Mouse (Mus musculus) thymus, postnatal 36 days (tissue): ENCODE measurements at regions not wholly inside any gene's neighbourhood (a gene's known extent, or its start where the extent isn't known, plus 50 kb on each side); places are given as distances from the start of the nearest gene placed in this dataset.
A peak's percentile ranks its signal among the peaks of the same experiment; 100 is the strongest.
"Not testable (repeated sequence)": the region's sequence is repeated elsewhere in the genome, so short reads cannot be mapped to it uniquely, and the experiment has no call there.

Experiments
- DNase-seq, 2 experiments: peaks; one replicate each; pipeline ENCODE4 v3.0.0; 2022; ENCODE audit warnings: mixed read lengths in 2 of 2

DNA sequence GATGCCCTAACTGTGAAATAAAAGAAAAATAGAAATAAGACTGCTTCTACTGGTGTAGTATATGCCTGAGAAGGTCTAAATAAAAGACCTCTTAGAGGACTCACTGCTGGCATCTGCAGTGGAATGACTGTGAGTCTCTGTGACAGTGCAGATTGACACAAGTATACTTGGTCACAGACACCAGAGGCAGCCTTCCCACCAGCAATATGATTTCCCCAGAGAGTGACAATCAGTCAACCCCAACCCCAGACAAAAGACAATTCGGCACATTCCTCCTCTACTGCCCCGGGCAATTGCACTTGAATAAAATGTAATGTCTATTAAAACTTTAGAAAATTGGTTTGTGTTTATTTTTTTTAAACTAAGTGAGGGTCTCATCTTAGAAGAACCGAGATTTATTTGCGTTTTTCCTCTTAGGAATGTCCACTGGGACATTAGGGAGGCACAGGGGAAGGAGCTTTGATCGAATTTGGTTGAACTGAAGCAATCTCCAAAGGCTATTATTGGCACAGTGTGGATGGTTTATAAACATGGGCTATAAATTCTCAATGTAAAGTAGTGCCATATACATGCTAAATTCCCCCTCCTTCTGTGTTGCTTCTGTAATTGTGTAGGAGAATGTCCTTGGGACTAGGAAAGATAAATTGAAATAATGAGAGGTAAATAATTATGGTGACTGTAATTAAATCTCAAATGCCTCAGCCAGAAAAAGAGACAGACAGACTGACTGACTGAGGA is 123.0 kb upstream of the Lnx1 start:
- DNase-seq, result no peak

- no peak for DNase-seq
These were observed 121.0 kb upstream of the Lnx1 start for GRCm38 (mm10) chr5:74823719-74824118.

DNA sequence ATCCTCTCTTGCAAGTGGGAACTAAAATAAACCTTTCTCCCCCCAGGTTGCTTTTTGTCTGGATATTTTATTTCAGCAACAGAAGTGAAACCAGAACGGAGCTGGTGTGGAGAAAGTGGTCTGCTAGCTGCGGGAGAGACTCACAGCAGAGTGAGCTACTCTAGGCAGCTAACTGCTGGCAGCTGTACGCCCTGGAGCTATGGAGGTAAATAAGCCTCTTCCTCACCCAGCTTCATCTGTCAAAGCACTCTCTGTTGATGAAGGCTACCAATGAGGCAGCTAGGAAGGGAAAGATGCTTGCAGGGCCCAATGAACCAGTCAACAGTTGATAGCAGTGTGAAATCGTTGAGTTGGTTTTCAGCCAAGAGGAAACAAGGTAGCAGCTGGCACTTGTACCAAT is 119.3 kb upstream of the Lnx1 start:
- no peak for DNase-seq

DNA sequence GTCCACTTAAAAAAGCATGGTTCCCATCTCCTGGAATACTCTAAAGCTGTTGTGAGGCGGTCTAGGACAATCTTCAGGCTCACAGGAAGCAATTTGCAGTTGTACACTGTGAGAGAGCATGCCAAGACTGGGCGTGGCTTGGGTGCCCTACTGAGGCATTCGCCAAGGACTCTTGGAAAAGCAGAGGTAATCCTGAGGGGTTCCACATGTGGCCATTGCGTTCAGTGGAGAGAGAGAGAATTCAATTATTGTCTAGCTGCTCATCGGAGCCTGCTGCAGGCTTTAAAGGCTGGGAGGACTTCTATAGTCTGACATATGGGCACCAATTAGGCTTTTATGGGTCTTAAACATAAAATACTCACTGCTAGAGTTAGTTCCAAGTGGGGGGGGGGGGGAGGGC is 113.8 kb upstream of the Lnx1 start:
- DNase-seq, result no peak

DNA sequence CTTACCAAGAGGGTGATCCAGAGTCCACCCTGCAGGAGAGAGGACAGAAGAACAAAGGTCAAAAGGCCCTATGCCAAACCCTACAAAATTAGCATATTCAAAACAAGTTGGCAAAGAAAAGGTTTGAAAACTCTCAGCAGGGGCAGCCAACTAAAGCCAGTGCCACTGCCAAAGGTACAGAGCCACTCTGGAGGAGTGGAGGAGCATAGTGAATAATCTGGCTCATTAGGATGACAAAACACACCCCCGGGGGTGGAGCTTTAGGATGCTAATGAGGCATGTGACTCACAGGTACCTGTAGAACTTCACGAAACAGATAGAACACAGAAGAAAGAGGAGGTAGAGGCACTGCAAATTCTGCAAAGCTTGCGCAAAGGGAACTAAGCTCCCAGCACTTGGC is 110.7 kb upstream of the Lnx1 start:
- no peak for DNase-seq

DNA sequence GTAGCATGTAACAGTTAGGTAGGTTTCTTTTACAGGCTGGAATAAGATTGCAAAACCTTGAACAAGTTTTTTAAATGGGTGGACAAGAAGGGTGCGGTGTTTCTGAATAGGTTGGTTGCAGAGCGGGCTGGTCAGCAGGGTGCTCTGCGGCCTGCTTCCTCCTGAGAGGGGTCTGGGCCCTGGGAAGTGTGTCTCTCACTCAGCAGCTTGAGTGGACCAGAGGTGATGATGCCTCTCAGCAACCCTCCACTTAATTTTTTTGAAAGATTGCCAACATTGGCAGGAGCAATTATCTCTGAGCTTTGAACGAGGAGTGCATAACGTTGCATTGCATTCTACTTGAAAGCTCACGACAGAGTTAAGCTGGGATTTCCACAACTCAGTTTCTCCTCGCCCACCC is 108.3 kb upstream of the Lnx1 start:
- DNase-seq, result no peak

DNA sequence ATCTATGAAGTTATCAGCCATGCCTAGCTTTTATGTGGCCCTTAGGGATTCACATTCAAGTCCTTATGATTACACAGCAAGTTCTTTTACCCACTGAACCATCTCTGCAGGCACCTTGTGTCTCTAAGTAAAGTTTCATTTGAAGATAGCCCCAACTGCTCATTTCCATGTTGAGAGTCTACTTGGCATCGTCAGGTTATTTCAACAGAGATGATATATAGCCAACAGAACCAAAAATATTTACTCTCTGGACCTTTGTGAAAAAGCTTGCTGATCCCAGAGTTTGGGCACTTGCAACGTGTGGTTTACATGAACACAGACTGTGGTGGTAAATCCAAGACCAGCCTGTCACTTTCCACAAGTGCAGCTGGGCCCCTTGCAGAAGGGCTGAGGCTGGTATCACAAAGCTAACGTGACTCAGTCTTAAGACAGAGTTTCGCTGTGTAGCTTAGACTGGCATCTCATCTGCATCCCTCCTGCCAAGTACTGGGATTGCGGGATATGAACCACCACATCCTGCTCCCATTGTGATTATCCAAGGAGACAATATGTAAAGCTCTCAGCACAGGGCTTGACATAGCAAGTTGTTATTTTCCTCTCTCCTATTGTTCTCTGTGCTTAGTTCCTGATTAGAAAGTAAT is 105.0 kb upstream of the Lnx1 start:
- no peak for DNase-seq

GRCm38 (mm10) chr5:74801946-74802345 is 99.2 kb upstream of the Lnx1 start:
- DNase-seq, result peak in 1 of 2 experiments; percentile 32

GRCm38 (mm10) chr5:74800351-74800750 is 97.6 kb upstream of the Lnx1 start:
- DNase-seq, result no peak

DNA sequence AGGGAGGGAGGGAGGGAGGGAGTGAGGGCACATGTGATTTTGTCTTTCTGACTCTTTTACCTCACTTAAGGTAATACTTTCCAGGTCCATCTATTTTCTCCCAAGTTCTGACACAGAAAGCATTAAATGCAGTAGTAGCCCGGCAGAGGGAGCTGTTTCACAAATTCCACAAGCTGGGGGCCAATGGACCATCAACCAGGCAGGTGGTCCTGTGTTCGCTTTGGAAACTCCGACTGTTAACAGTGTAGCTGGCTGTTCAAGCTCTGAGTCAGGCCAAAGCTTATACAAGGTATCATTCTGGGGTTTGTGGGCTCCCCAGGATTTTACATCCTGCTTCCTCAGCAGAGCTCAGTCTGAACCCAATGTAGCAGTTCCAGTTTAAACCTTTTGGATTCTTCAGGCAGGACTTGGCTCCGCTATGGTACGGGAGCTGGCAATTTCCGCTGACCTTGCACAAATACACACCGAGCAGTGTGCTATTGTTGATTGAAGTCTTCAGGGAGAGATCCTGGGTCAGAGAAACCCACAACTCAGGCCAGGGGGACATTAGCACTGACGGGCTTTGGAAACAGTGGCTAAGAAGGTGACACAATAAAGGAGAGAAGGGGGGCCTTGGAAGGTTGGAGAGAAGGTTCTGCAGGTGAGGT is 93.8 kb upstream of the Lnx1 start:
- peak; percentile 9 to 18 for DNase-seq

DNA sequence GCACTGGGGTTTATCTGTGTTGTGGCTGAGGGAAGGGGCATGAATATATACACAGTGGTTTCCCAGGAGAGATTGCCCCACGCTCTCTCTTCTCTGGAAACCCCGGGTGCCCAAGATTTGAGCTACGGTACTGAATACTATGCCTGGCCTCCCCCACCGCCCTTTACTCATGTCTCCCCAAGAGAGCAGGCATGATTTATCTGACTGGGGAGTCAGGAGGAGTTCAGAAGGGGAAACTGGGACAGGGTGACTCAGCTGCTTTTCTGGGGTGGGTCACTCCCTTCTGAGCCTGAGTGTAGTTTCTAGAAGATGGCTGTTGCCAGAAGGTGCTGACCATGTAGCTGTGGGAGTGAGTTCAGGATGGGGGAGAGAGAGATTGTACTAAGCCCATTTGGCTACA is 92.0 kb upstream of the Lnx1 start:
- DNase-seq, result no peak

- no peak for DNase-seq
These were observed 90.7 kb upstream of the Lnx1 start for GRCm38 (mm10) chr5:74793431-74793830.

GRCm38 (mm10) chr5:74792936-74793335 is 90.2 kb upstream of the Lnx1 start:
- DNase-seq, result no peak

DNA sequence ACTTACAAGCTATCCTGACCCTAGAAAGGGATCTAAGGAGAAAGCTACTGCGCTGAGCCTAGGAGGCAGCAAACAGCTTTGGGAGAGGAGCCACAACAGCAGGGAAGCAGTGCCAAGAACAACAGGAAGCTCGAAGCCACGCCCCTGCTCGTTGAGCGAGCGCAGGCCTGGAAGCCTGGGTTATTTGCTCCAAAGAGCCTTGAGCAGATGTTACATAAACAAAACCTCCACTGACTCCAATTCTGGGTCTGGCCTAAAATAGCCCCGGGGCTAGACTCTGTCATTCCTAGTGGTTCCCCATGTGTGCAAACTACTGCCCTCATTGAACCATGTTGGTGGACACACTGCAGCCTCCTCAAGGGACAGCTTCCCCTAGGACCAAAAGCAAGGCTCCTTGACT is 89.6 kb upstream of the Lnx1 start:
- peak; percentile 12 to 21 for DNase-seq

- DNase-seq, result not testable (repeated sequence)
These were observed 87.8 kb upstream of the Lnx1 start for GRCm38 (mm10) chr5:74790501-74790900.

- no peak for DNase-seq
These were observed 81.2 kb upstream of the Lnx1 start for GRCm38 (mm10) chr5:74783906-74784305.

DNA sequence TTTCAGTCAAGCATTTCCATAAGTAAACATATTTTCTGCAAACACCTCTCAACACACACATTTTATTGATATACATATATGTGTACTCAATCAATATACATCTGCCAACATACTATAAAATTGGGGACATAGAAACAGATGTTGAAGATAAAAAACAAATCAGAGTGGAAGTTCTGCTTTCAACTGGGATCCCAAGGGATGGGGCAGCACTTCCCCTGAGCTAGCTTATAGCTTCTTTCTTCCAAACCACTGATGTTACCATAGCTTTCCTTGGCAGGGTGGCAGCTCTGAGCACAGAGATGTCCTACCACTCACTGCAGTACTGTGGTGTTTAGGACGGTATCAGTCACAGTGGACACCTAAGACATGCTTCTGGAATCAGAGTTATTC is 75.4 kb upstream of the Lnx1 start:
- no peak for DNase-seq

DNA sequence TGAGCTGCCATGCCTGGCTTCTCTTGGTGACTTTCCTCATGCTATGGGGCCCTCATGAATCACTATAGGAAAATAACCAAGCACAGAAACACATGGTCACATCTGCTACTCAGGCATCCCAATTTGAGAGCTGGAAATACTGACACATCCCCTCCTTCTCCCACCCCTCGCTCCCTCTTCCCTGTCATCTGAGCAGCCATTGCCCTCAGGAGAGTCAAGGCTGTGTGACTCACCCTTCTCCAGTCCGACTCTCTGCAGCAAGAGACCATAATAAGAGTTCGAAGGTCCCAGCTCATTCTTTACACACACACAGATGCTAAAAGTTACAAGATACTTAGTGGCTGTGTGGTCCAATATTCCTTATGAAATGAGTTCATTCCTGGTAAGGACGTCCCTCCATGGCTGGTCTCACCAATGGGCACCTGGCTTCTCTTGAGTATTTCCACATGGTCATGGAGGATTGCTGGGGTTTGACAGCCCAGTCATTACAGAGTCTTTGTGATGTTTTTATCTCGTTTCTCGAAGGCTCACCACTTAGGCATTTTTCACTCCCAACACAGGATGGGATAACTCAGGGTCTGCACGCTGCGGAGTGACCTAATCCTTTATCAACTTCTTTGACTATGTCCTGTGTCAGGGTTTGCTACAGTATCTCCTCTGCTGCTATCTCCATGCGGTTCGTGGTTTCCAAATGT is 74.8 kb upstream of the Lnx1 start:
- no peak for DNase-seq

DNA sequence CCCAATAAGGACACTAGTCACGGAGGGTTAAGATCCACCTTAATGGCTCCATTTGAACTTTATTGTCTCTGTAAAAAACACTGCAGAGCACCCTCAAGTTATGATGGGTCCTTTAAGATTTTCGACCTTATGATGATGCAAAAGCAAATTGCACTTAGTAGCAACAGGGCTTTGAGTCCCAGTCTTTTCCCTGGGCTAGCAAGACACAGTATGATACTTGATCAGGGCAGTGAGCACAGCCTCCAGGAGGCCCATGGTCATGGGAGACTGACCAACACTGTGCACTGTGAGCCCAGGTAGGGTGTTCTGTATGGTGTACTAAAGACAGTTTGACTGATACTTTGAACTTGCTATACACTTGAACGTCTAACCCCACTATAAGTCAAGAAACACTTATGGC is 73.4 kb upstream of the Lnx1 start:
- DNase-seq, result no peak

DNA sequence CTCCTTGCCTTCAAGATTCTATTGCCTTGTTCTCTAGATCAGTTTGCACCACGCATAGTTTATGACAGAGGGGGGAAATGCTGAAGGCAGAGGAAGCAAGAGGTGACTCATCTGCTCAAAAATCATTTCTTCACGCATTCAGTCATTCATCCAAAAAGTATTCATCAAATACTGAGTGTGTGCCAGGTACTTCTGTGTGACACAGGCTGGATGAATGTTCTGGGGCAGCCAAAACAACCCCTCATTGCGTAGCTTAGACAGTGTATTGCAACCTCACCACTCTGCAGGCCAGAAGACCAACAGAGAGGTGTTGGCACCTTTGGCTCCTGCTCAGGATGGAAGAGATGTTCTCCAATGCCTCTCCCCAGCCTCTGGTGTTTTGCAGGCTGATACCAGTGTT is 72.9 kb upstream of the Lnx1 start:
- DNase-seq, result no peak

GRCm38 (mm10) chr5:74773558-74774429 is 71.1 kb upstream of the Lnx1 start:
- DNase-seq, result no peak

GRCm38 (mm10) chr5:74771121-74771520 is 68.4 kb upstream of the Lnx1 start:
- no peak for DNase-seq

- no peak for DNase-seq
These were observed 66.3 kb upstream of the Lnx1 start for GRCm38 (mm10) chr5:74769023-74769422.
